Comparison of ENCODE assay signal across 11 mouse cellular contexts in the genomic region with DNA sequence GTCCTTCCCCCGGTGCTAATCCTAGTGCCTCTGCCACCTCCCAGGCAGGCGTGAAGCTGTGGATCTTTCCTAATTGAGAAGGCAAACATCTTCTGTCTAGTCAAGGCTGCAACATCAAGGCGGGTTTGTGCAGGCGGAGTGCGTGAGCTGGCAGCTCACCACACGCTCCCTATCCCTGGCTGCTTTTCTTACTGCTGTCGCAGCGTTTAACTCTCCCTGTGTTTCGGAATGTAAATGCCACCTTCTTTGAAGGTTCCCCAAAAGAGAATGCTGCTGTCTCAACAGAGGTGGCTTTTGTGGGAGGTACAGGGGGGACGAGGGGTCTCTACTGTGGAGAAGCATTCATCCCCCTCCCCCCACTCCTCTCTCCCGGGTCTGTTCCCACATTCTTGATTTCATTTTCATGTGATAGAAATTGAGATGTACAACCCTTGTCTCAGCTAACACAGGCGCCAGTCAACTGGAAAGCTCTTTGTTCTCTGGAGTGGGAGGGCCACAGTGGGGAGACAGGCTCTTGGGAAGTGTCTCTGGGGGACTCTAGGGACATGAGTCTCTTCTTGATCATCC.
A peak's percentile ranks its signal among the peaks of the same experiment; 100 is the strongest.
DNase-seq lines count a peak whose midpoint lies in the region; ATAC-seq and TF ChIP-seq lines count a peak whose summit lies in the region.
"Had no signal": no experiment of that assay in that cellular context is flagged by ENCODE, and none has a peak within 500 bp of the region (broad histone marks: within the 10 kb centered on the region; RNA-seq: fewer than 3 reads in every experiment).

No protein-coding gene starts in this region.

- TF ChIP-seq POLR2A in brain, embryonic 14.5 days (IDR thresholded peaks at IDR 0.05; ENCODE audit: borderline replicate concordance, extremely low read depth, insufficient read depth, insufficient read length, poor library complexity, severe bottlenecking), result no peak

- DNase-seq in brain, embryonic 14.5 days (ENCODE audit: low read depth), result peak; percentile 78
- peak; percentile 77 for DNase-seq in forebrain, postnatal 0 days
- DNase-seq in layer of hippocampus, adult 9-10 months (ENCODE audit: low spot score), result peak; percentile 11
- DNase-seq in thymus, postnatal 36 days, result no peak
- no peak for DNase-seq in liver, embryonic 11.5 days (ENCODE audit: low spot score)
- no peak for DNase-seq in testis, postnatal 10 days (ENCODE audit: low spot score)
- DNase-seq: adrenal gland, postnatal 10 days had no signal

- H3K4me1 ChIP-seq in forebrain, postnatal 0 days (ENCODE audit: insufficient read depth), result peaks cover 5% of the 10 kb centered on the region; the same call in 1 of the 2 replicates
- H3K4me1 ChIP-seq in midbrain, embryonic 15.5 days, result peaks cover 19% of the 10 kb centered on the region
- H3K4me1 ChIP-seq in intestine, postnatal 0 days (replicated peaks; ENCODE audit: control insufficient read depth, insufficient read depth, low read length), result no peaks in the 10 kb centered on the region
- H3K4me1 ChIP-seq in liver, embryonic 11.5 days (replicated peaks; ENCODE audit: control insufficient read depth, insufficient read depth, low read length), result no peaks in the 10 kb centered on the region
- H3K4me1 ChIP-seq: liver, embryonic 15.5 days had no signal

- no peaks in the 10 kb centered on the region for H3K9me3 ChIP-seq in forebrain, postnatal 0 days (ENCODE audit: low read length)
- H3K9me3 ChIP-seq in midbrain, embryonic 15.5 days, result no peaks in the 10 kb centered on the region
- no peaks in the 10 kb centered on the region for H3K9me3 ChIP-seq in intestine, postnatal 0 days (ENCODE audit: control insufficient read depth)
- no peaks in the 10 kb centered on the region for H3K9me3 ChIP-seq in liver, embryonic 11.5 days (ENCODE audit: control insufficient read depth, low read length)
- H3K9me3 ChIP-seq: embryonic facial prominence, embryonic 15.5 days; liver, embryonic 15.5 days had no signal

- H3K27ac ChIP-seq in forebrain, postnatal 0 days (ENCODE audit: low read depth, low read length), result peak overlapping the region; percentile 51
- H3K27ac ChIP-seq in midbrain, embryonic 15.5 days, result peak overlapping the region; percentile 31; the same call in 1 of the 2 replicates
- no peak overlapping the region for H3K27ac ChIP-seq in intestine, postnatal 0 days (ENCODE audit: low read depth, low read length)
- H3K27ac ChIP-seq in liver, embryonic 11.5 days (ENCODE audit: low read depth, low read length), result no peak overlapping the region
- H3K27ac ChIP-seq: embryonic facial prominence, embryonic 15.5 days; liver, embryonic 15.5 days had no signal

- no peak overlapping the region for H3K9ac ChIP-seq in forebrain, postnatal 0 days
- H3K9ac ChIP-seq in midbrain, embryonic 15.5 days, result no peak overlapping the region
- no peak overlapping the region for H3K9ac ChIP-seq in intestine, postnatal 0 days (ENCODE audit: low read depth, low read length)
- H3K9ac ChIP-seq in liver, embryonic 11.5 days (ENCODE audit: low read depth, low read length), result no peak overlapping the region
- H3K9ac ChIP-seq: embryonic facial prominence, embryonic 15.5 days; liver, embryonic 15.5 days had no signal

- H3K27me3 ChIP-seq in forebrain, postnatal 0 days (ENCODE audit: insufficient read depth, low read length), result no peaks in the 10 kb centered on the region
- H3K27me3 ChIP-seq in midbrain, embryonic 15.5 days (replicated peaks), result no peaks in the 10 kb centered on the region
- H3K27me3 ChIP-seq in intestine, postnatal 0 days (replicated peaks; ENCODE audit: control insufficient read depth, insufficient read depth, low read length), result no peaks in the 10 kb centered on the region
- H3K27me3 ChIP-seq in liver, embryonic 11.5 days (replicated peaks; ENCODE audit: control insufficient read depth, insufficient read depth, low read length), result peaks cover 14% of the 10 kb centered on the region
- H3K27me3 ChIP-seq: liver, embryonic 15.5 days had no signal

- no peak overlapping the region for H3K4me2 ChIP-seq in forebrain, postnatal 0 days (ENCODE audit: low read depth)
- H3K4me2 ChIP-seq in midbrain, embryonic 15.5 days, result peak overlapping the region; percentile 21
- H3K4me2 ChIP-seq in intestine, postnatal 0 days (replicated peaks; ENCODE audit: low read depth), result no peak overlapping the region
- H3K4me2 ChIP-seq in liver, embryonic 11.5 days, result no peak overlapping the region
- H3K4me2 ChIP-seq: embryonic facial prominence, embryonic 15.5 days; liver, embryonic 15.5 days had no signal

- peak; percentile 87 for ATAC-seq in forebrain, postnatal 0 days
- peak; percentile 48; the same call in 1 of the 2 replicates for ATAC-seq in midbrain, embryonic 15.5 days (replicated peaks)
- ATAC-seq in intestine, postnatal 0 days, result no peak
- no peak for ATAC-seq in liver, embryonic 11.5 days (replicated peaks; ENCODE audit: low FRiP score)

- H3K4me3 ChIP-seq in forebrain, postnatal 0 days (ENCODE audit: low read depth, low read length), result no peak overlapping the region
- no peak overlapping the region for H3K4me3 ChIP-seq in midbrain, embryonic 15.5 days
- no peak overlapping the region for H3K4me3 ChIP-seq in intestine, postnatal 0 days (ENCODE audit: low read depth, low read length)
- no peak overlapping the region for H3K4me3 ChIP-seq in liver, embryonic 11.5 days (ENCODE audit: low read depth, low read length)
- H3K4me3 ChIP-seq: embryonic facial prominence, embryonic 15.5 days; liver, embryonic 15.5 days had no signal

- WGBS in forebrain, postnatal 0 days, result 5% methylated on average over 12 of the region's 12 CpGs
- 4% methylated on average over 12 of the region's 12 CpGs for WGBS in midbrain, embryonic 15.5 days
- 15% methylated on average over 12 of the region's 12 CpGs for WGBS in intestine, postnatal 0 days
- 23% methylated on average over 12 of the region's 12 CpGs for WGBS in liver, embryonic 11.5 days

- TF ChIP-seq CTCF in brain, embryonic 14.5 days (IDR thresholded peaks at IDR 0.05; ENCODE audit: borderline replicate concordance, extremely low read depth, insufficient read depth, insufficient read length), result no peak
- no peak for TF ChIP-seq CTCF in forebrain, postnatal 0 days (IDR thresholded peaks at IDR 0.05; ENCODE audit: low read depth)
- no peak for TF ChIP-seq CTCF in intestine, postnatal 0 days (IDR thresholded peaks at IDR 0.05; ENCODE audit: low read depth)

- no peaks in the 10 kb centered on the region for H3K36me3 ChIP-seq in forebrain, postnatal 0 days (ENCODE audit: insufficient read depth)
- no peaks in the 10 kb centered on the region for H3K36me3 ChIP-seq in midbrain, embryonic 15.5 days (replicated peaks)
- no peaks in the 10 kb centered on the region for H3K36me3 ChIP-seq in intestine, postnatal 0 days (ENCODE audit: control insufficient read depth, insufficient read depth)
- H3K36me3 ChIP-seq in liver, embryonic 11.5 days (ENCODE audit: control insufficient read depth, insufficient read depth, low read length), result no peaks in the 10 kb centered on the region
- H3K36me3 ChIP-seq: embryonic facial prominence, embryonic 15.5 days; liver, embryonic 15.5 days had no signal

Comparison
In these comparisons a context has a peak if more than half of its experiments do, and no peak if none do; other contexts are left out.
1. DNase-seq: peak in brain, embryonic 14.5 days (single experiment), forebrain, postnatal 0 days (single experiment) and layer of hippocampus, adult 9-10 months (single experiment); none in thymus, postnatal 36 days (0 of 2), liver, embryonic 11.5 days (single experiment) and testis, postnatal 10 days (single experiment).
2. ATAC-seq: peak in forebrain, postnatal 0 days (single experiment) and midbrain, embryonic 15.5 days (single experiment); none in intestine, postnatal 0 days (single experiment) and liver, embryonic 11.5 days (single experiment).
3. H3K27ac ChIP-seq: peak in forebrain, postnatal 0 days (single experiment) and midbrain, embryonic 15.5 days (single experiment); none in intestine, postnatal 0 days (single experiment) and liver, embryonic 11.5 days (single experiment).